Mouse (Mus musculus) lung, embryonic 16.5 days (tissue): ENCODE measurements at regions not wholly inside any gene's neighbourhood (a gene's known extent, or its start where the extent isn't known, plus 50 kb on each side); places are given as distances from the start of the nearest gene placed in this dataset.

Experiments used
- ATAC-seq: fragments of 200-750 bp; cut with Nextera tagmentation; 2 replicates; pipeline ENCODE4 v1.8.0; 2017; ENCODE audit warnings: low read depth, mild to moderate bottlenecking, moderate library complexity
- H3K27ac ChIP-seq: fragments of 300-500 bp; sonication (generic); 2 replicates; pipeline ENCODE4 v1.5.1; 2014; ENCODE audit warnings: mild to moderate bottlenecking, control low read depth, low read length
- H3K27me3 ChIP-seq: fragments of 300-500 bp; sonication (generic); 2 replicates; pipeline ENCODE4 v1.6.1; 2014; ENCODE audit warnings: low read depth, low read length, mixed read lengths; ENCODE audit not compliant: control insufficient read depth, insufficient read depth
- H3K36me3 ChIP-seq: fragments of 300-500 bp; sonication (generic); 2 replicates; pipeline ENCODE4 v1.6.1; 2014; ENCODE audit warnings: low read length; ENCODE audit not compliant: control insufficient read depth, insufficient read depth
- H3K4me1 ChIP-seq: fragments of 300-500 bp; sonication (generic); replicated peaks from 2 replicates; pipeline ENCODE4 v1.6.1; 2014; ENCODE audit warnings: low read length, mixed read lengths; ENCODE audit not compliant: control insufficient read depth, insufficient read depth
- H3K4me2 ChIP-seq: fragments of 300-500 bp; sonication (generic); 2 replicates; pipeline ENCODE4 v1.6.1; 2014; ENCODE audit warnings: low read depth, low read length, control low read depth
- H3K4me3 ChIP-seq: fragments of 300-500 bp; sonication (generic); 2 replicates; pipeline ENCODE4 v1.5.1; 2014; ENCODE audit warnings: mild to moderate bottlenecking, low read length, control low read depth
- H3K9ac ChIP-seq: fragments of 300-500 bp; sonication (generic); 2 replicates; pipeline ENCODE4 v1.6.1; 2014; ENCODE audit warnings: low read length, control low read depth
- H3K9me3 ChIP-seq: fragments of 300-500 bp; sonication (generic); 2 replicates; pipeline ENCODE4 v1.6.1; 2016; ENCODE audit warnings: low read length; ENCODE audit not compliant: control insufficient read depth
- WGBS: fragments of 180-500 bp; shearing (Covaris S2); extraction: QIAGEN DNeasy Blood & Tissue Kit; methylation state at CpG from one replicate; pipeline ENCODE4 v1.1.7; 2014; 5-methylcytosine and 5-hydroxymethylcytosine counted together

- no peak overlapping the region for H3K9ac ChIP-seq
- no peak overlapping the region for H3K4me2 ChIP-seq
- no peak overlapping the region for H3K27ac ChIP-seq
- ATAC-seq: peak; percentile 94
- WGBS: 13% methylated on average over 4 of the region's 4 CpGs
- no peaks in the 10 kb centered on the region for H3K9me3 ChIP-seq
- H3K4me3 ChIP-seq: no peak overlapping the region
- H3K27me3 ChIP-seq: no peaks in the 10 kb centered on the region
- H3K36me3 ChIP-seq: no peaks in the 10 kb centered on the region
- peaks cover 8% of the 10 kb centered on the region for H3K4me1 ChIP-seq
Observed at GRCm38 (mm10) chr10:37240634-37241033, 101.9 kb upstream of the Marcks start.

GRCm38 (mm10) chr10:37240201-37240600 lies 101.5 kb upstream of the Marcks start:
- Histone ChIP-seq H3K36me3 (no peaks in the 10 kb centered on the region), H3K27ac (no peak overlapping the region), H3K9ac (no peak overlapping the region), H3K27me3 (no peaks in the 10 kb centered on the region), H3K4me3 (no peak overlapping the region), H3K9me3 (no peaks in the 10 kb centered on the region), H3K4me1 (peaks cover 8% of the 10 kb centered on the region), H3K4me2 (no peak overlapping the region)
- 60% methylated on average over 3 of the region's 3 CpGs for WGBS
- ATAC-seq: peak; percentile 15; the same call in 1 of the 2 replicates

GRCm38 (mm10) chr10:37236001-37236822 lies 97.5 kb upstream of the Marcks start:
- Histone ChIP-seq H3K9ac (no peak overlapping the region), H3K4me3 (no peak overlapping the region), H3K27ac (no peak overlapping the region), H3K27me3 (no peaks in the 10 kb centered on the region), H3K9me3 (no peaks in the 10 kb centered on the region), H3K4me1 (peaks cover 7% of the 10 kb centered on the region), H3K36me3 (no peaks in the 10 kb centered on the region), H3K4me2 (no peak overlapping the region)
- 55% methylated on average over 4 of the region's 4 CpGs for WGBS
- no peak for ATAC-seq

DNA sequence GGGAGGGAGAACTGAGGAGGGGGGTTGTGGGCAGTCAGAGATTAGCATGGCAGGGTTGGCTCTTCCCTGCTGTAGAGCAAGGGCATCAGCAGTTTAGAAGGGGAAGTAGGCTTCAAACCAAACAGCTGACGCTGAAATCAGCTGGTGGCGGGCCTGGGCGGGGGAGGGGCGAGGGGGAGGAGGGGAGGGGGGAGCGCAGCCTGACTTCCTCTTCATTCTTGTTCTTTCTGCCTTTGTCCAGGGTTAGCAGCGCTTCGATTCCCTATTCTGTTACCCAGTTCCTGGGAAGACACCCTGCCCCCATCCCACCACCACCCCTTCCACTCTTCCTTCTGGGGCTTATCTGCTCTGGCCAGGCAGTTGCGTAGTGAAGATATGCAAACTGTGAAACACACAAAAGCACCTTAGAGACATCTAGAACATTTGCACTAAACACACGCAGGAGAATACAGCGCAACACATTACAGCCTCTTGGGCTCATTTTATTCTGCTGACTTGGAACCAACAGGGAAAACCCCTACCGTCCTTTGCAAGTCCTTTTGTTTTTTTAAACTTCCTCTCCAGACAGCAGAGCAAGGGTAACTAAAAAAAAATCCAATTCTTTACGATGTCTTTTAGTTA lies 93.3 kb upstream of the Marcks start:
- H3K9ac ChIP-seq: peak overlapping the region; percentile 48
- WGBS: 11% methylated on average over 9 of the region's 12 CpGs
- peak overlapping the region; percentile 57 for H3K27ac ChIP-seq
- peak overlapping the region; percentile 18 for H3K4me3 ChIP-seq
- peak; percentile 80 for ATAC-seq
- H3K4me1 ChIP-seq: 0 out of 2 replicates have a peak, but pooled peaks cover 2% of the 10 kb centered on the region
- no peaks in the 10 kb centered on the region for H3K36me3 ChIP-seq
- no peaks in the 10 kb centered on the region for H3K9me3 ChIP-seq
- no peaks in the 10 kb centered on the region for H3K27me3 ChIP-seq
- H3K4me2 ChIP-seq: peak overlapping the region; percentile 51

GRCm38 (mm10) chr10:37231159-37231558 lies 92.4 kb upstream of the Marcks start:
- Histone ChIP-seq H3K9ac (no peak overlapping the region), H3K4me2 (no peak overlapping the region), H3K27ac (no peak overlapping the region), H3K36me3 (no peaks in the 10 kb centered on the region), H3K27me3 (no peaks in the 10 kb centered on the region), H3K9me3 (no peaks in the 10 kb centered on the region), H3K4me3 (no peak overlapping the region), H3K4me1 (0 out of 2 replicates have a peak, but pooled peaks cover 2% of the 10 kb centered on the region)
- no peak for ATAC-seq
- WGBS: 89% methylated on average over 6 of the region's 6 CpGs

- no peaks in the 10 kb centered on the region for H3K36me3 ChIP-seq
- H3K9me3 ChIP-seq: no peaks in the 10 kb centered on the region
- ATAC-seq: no peak
- H3K4me2 ChIP-seq: no peak overlapping the region
- no peak overlapping the region for H3K4me3 ChIP-seq
- no peak overlapping the region for H3K27ac ChIP-seq
- H3K27me3 ChIP-seq: no peaks in the 10 kb centered on the region
- 0 out of 2 replicates have a peak, but pooled peaks cover 2% of the 10 kb centered on the region for H3K4me1 ChIP-seq
- 81% methylated on average over 3 of the region's 3 CpGs for WGBS
- H3K9ac ChIP-seq: no peak overlapping the region
Observed at GRCm38 (mm10) chr10:37227889-37228288, 89.2 kb upstream of the Marcks start.

DNA sequence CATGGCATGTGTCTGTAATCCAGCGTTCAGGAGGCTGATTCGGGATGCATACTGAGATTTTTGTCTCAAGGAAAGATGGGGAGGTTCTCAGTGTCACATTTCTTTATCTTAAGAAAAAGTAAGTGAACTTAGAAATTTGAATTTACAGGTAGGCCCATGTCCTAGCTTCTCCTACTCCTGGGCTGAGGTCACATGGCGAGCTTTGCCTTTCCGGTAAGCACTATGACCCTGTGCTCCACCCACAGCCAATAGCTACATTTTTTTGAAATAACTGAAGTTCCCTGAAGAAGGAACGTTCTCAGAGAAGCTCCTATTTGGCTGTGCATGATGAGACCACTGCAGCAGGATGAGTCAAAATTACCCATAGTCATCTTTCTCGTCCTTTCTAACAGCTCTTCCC lies 83.0 kb upstream of the Marcks start:
- Histone ChIP-seq H3K27ac (no peak overlapping the region), H3K36me3 (no peaks in the 10 kb centered on the region), H3K4me1 (peaks cover 6% of the 10 kb centered on the region), H3K9me3 (no peaks in the 10 kb centered on the region), H3K9ac (no peak overlapping the region), H3K27me3 (no peaks in the 10 kb centered on the region), H3K4me3 (no peak overlapping the region), H3K4me2 (no peak overlapping the region)
- ATAC-seq: no peak
- WGBS: 50% methylated on average over 6 of the region's 6 CpGs

- H3K4me3 ChIP-seq: no peak overlapping the region
- H3K4me2 ChIP-seq: no peak overlapping the region
- H3K36me3 ChIP-seq: no peaks in the 10 kb centered on the region
- no peaks in the 10 kb centered on the region for H3K27me3 ChIP-seq
- no peak overlapping the region for H3K27ac ChIP-seq
- H3K4me1 ChIP-seq: peaks cover 6% of the 10 kb centered on the region
- no peak overlapping the region for H3K9ac ChIP-seq
- 17% methylated on average over 3 of the region's 3 CpGs for WGBS
- ATAC-seq: 0 out of 2 replicates have a peak, but pooled peaks have one; percentile 23
- no peaks in the 10 kb centered on the region for H3K9me3 ChIP-seq
Observed at GRCm38 (mm10) chr10:37220434-37220833, 81.7 kb upstream of the Marcks start.

DNA sequence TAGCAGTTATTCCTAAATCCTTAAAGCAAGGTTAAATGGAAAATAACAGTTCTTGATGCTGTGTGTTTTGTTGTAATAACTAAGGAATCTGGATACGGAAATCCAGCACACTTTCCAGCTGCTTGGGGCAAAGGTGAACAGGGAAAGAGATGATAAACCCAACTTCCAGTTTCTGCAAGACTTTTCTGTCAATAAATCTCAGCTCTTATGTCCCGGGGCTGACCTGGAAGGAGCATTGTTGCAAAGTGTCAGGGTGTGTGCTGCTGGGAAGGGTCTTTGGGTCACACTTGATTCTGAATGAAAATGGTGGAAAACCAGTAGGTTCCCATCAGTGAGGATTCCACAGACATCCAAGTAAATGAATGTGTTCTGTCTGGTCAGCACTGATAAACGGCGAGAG lies 81.2 kb upstream of the Marcks start:
- H3K4me1 ChIP-seq: peaks cover 6% of the 10 kb centered on the region
- H3K9me3 ChIP-seq: no peaks in the 10 kb centered on the region
- no peaks in the 10 kb centered on the region for H3K36me3 ChIP-seq
- H3K9ac ChIP-seq: no peak overlapping the region
- no peak overlapping the region for H3K4me2 ChIP-seq
- 39% methylated on average over 4 of the region's 4 CpGs for WGBS
- no peaks in the 10 kb centered on the region for H3K27me3 ChIP-seq
- no peak overlapping the region for H3K27ac ChIP-seq
- H3K4me3 ChIP-seq: no peak overlapping the region
- ATAC-seq: no peak
